In the genomic region with DNA sequence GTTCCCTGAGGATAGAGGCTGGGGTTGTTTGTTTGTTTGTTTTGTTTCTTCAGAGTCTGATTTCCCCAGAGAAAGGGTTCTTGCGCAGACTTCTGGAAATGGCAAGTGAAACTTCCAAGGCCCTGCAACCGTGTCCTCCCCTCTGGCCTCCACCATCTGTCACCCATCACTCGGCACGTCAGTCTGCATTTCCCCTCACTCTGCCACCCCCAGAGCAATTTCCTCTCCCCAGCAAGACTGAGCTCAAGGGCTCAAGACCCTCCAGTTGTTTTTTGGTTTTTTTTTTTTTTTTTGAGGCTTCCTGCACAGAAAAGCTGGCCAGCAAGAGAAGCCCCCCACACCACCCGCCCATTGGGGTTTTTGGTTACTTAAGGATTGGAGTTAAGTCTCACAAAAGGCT, we compare ENCODE assay signal across 14 mouse cellular contexts. TPM values are rescaled to one million over a fixed set of nuclear protein-coding genes. Genes with fewer than 3 reads are reported as not detected.
DNase-seq lines count a peak whose midpoint lies in the region; ATAC-seq and TF ChIP-seq lines count a peak whose summit lies in the region.
"Had no signal": no experiment of that assay in that cellular context is flagged by ENCODE, and none has a peak within 500 bp of the region (broad histone marks: within the 10 kb centered on the region; RNA-seq: fewer than 3 reads in every experiment).

No protein-coding gene starts in this region.

- H3K4me1 ChIP-seq in lung, embryonic 15.5 days: peaks cover 39% of the 10 kb centered on the region
- H3K4me1 ChIP-seq in G1E (ENCODE audit: insufficient read depth, low read depth, low read length): peaks cover 95% of the 10 kb centered on the region
- peaks cover 14% of the 10 kb centered on the region; the same call in 1 of the 2 replicates for H3K4me1 ChIP-seq in lung, postnatal 0 days (ENCODE audit: insufficient read depth, low read depth, low read length)

- 32% methylated on average over 5 of the region's 5 CpGs for WGBS in lung, embryonic 15.5 days
- 44% methylated on average over 5 of the region's 5 CpGs for WGBS in lung, postnatal 0 days

- peak overlapping the region; percentile 79 for H3K27ac ChIP-seq in lung, embryonic 15.5 days
- 0 out of 2 replicates have a peak overlapping the region, but pooled peaks have one; percentile 23 for H3K27ac ChIP-seq in lung, postnatal 0 days (ENCODE audit: low read length)
- H3K27ac ChIP-seq: hindbrain, embryonic 13.5 days had no signal

- ATAC-seq in lung, embryonic 15.5 days (ENCODE audit: borderline replicate concordance, extremely low read depth, low FRiP score, low TSS enrichment): peak; percentile 58; the same call in 1 of the 2 replicates
- no peak for ATAC-seq in G1E (ENCODE audit: extremely low read depth, insufficient number of reproducible peaks, low FRiP score, poor library complexity, severe bottlenecking)
- ATAC-seq in lung, postnatal 0 days: peak; percentile 39; the same call in 1 of the 2 replicates
- ATAC-seq: intestine, postnatal 0 days had no signal

- TF ChIP-seq CTCF in G1E (IDR thresholded peaks at IDR 0.05; ENCODE audit: low read depth, low read length): no peak
- no peak for TF ChIP-seq CTCF in lung, postnatal 0 days (IDR thresholded peaks at IDR 0.05)

- H3K36me3 ChIP-seq in lung, embryonic 15.5 days: no peaks in the 10 kb centered on the region
- H3K36me3 ChIP-seq in G1E (replicated peaks): peaks cover 64% of the 10 kb centered on the region
- no peaks in the 10 kb centered on the region for H3K36me3 ChIP-seq in lung, postnatal 0 days (ENCODE audit: insufficient read depth, low read length)
- H3K36me3 ChIP-seq: hindbrain, embryonic 13.5 days had no signal

- no peak overlapping the region for H3K4me3 ChIP-seq in lung, embryonic 15.5 days
- peak overlapping the region; percentile 52; the same call in 1 of the 2 replicates for H3K4me3 ChIP-seq in G1E (ENCODE audit: low read depth, low read length)
- no peak overlapping the region for H3K4me3 ChIP-seq in lung, postnatal 0 days (ENCODE audit: low read depth, low read length)
- H3K4me3 ChIP-seq: hindbrain, embryonic 13.5 days had no signal

- peak overlapping the region; percentile 19; the same call in 1 of the 2 replicates for H3K4me2 ChIP-seq in lung, embryonic 15.5 days
- H3K4me2 ChIP-seq in lung, postnatal 0 days (replicated peaks; ENCODE audit: low read depth, low read length): no peak overlapping the region
- H3K4me2 ChIP-seq: hindbrain, embryonic 13.5 days had no signal

- no peaks in the 10 kb centered on the region for H3K9me3 ChIP-seq in lung, embryonic 15.5 days
- no peaks in the 10 kb centered on the region for H3K9me3 ChIP-seq in G1E (replicated peaks)
- no peaks in the 10 kb centered on the region for H3K9me3 ChIP-seq in lung, postnatal 0 days (ENCODE audit: low read length)
- H3K9me3 ChIP-seq: hindbrain, embryonic 13.5 days had no signal

- peak; percentile 0 for DNase-seq in gastrocnemius, postnatal 14 days
- no peak for DNase-seq in gastrocnemius, postnatal 25 days
- DNase-seq in lung, postnatal 25 days (ENCODE audit: low spot score): no peak
- DNase-seq in G1E (ENCODE audit: low spot score): no peak
- DNase-seq in lung, postnatal 0 days (ENCODE audit: low spot score): peak; percentile 39
- no peak for DNase-seq in neural tube, embryonic 10.5 days (ENCODE audit: extremely low spot score, low spot score)
- no peak for DNase-seq in embryo, embryonic 10 days (ENCODE audit: low spot score)
- DNase-seq: adrenal gland, postnatal 25 days; cerebellum, postnatal 25 days; heart, adult 11 months; thymus, postnatal 14 days had no signal

- intact Hi-C loops in gastrocnemius, postnatal 14 days (cut with DNase I; ENCODE audit: low total_unique reads): no loop called here

- H3K9ac ChIP-seq in lung, embryonic 15.5 days: no peak overlapping the region
- H3K9ac ChIP-seq in lung, postnatal 0 days (replicated peaks; ENCODE audit: low read depth): no peak overlapping the region
- H3K9ac ChIP-seq: hindbrain, embryonic 13.5 days had no signal

- H3K27me3 ChIP-seq in lung, embryonic 15.5 days: no peaks in the 10 kb centered on the region
- no peaks in the 10 kb centered on the region for H3K27me3 ChIP-seq in G1E (ENCODE audit: insufficient read depth, low read length)
- H3K27me3 ChIP-seq in lung, postnatal 0 days (replicated peaks; ENCODE audit: insufficient read depth, low read length): no peaks in the 10 kb centered on the region
- H3K27me3 ChIP-seq: hindbrain, embryonic 13.5 days had no signal

- no peak for TF ChIP-seq EP300 in lung, postnatal 0 days (IDR thresholded peaks at IDR 0.05)

RNA-seq across cellular contexts. Expression of a gene that starts 9.1 kb away (rescaled TPM):
- 1 to 10 TPM in 1 of 2 experiments, under 1 TPM in 1; 0.53 to 1.1 TPM for total RNA-seq in gastrocnemius, postnatal 14 days (2021)
- total RNA-seq in gastrocnemius, postnatal 25 days (2021): under 1 TPM; 0.28 to 0.70 TPM
- 12.3 and 12.5 TPM in 2 replicates for polyA plus RNA-seq in lung, embryonic 15.5 days (2015; fragmentation: Nextera tagmentation; extraction: Ambion mirVana)
- total RNA-seq in G1E (2014; fragmentation: Nextera tagmentation) (4.3 and 5.0 TPM in 2 replicates), G1E (2017) (7.5 and 7.9 TPM in 2 replicates)
- 12.1 and 12.5 TPM in 2 replicates for polyA plus RNA-seq in G1E (2012)
- 4.5 and 5.2 TPM in 2 replicates for polyA plus RNA-seq in lung, postnatal 0 days (2015; fragmentation: Nextera tagmentation; extraction: Ambion mirVana)

RNA-seq across cellular contexts. Expression of a gene that starts 34.2 kb away (rescaled TPM):
- 1 to 10 TPM; 1.7 to 1.8 TPM for total RNA-seq in gastrocnemius, postnatal 14 days (2021)
- 1 to 10 TPM; 2.0 to 3.0 TPM for total RNA-seq in gastrocnemius, postnatal 25 days (2021)
- 12.0 and 13.1 TPM in 2 replicates for polyA plus RNA-seq in lung, embryonic 15.5 days (2015; fragmentation: Nextera tagmentation; extraction: Ambion mirVana)
- total RNA-seq in G1E (2014; fragmentation: Nextera tagmentation) (1.7 and 2.8 TPM in 2 replicates), G1E (2017) (2.8 and 3.4 TPM in 2 replicates)
- polyA plus RNA-seq in G1E (2012): 7.9 and 9.6 TPM in 2 replicates
- 18.6 and 18.9 TPM in 2 replicates for polyA plus RNA-seq in lung, postnatal 0 days (2015; fragmentation: Nextera tagmentation; extraction: Ambion mirVana)

Comparison
In these comparisons a context has a peak if more than half of its experiments do, and no peak if none do; other contexts are left out.
1. DNase-seq: peak in gastrocnemius, postnatal 14 days (single experiment) and lung, postnatal 0 days (single experiment); none in gastrocnemius, postnatal 25 days (single experiment), lung, postnatal 25 days (single experiment), G1E (single experiment), neural tube, embryonic 10.5 days (single experiment) and embryo, embryonic 10 days (single experiment).